Mouse (Mus musculus): ENCODE results near the gene Scgb2b2.

The Scgb2b2 gene

GRCm38 (mm10) chr7:31290208-31290607 is at the start of gene Scgb2b2:
Gene Scgb2b2 (plus strand): TSS chr7:31290508.
- no peak for DNase-seq (ENCODE audit: low read depth, low spot score)

GRCm38 (mm10) chr7:31291721-31292120 is 1.4 kb downstream of the Scgb2b2 start, which contains the start of gene Scgb1b2:
Gene Scgb1b2 (minus strand): TSS chr7:31291821.
- no peak for DNase-seq (ENCODE audit: low read depth, low spot score)
